Mouse (Mus musculus) CD4-positive, CD25-positive, alpha-beta regulatory T cell (primary cell): ENCODE measurements around the gene Slc10a7. TPM values are rescaled to one million over a fixed set of nuclear protein-coding genes. Genes with fewer than 3 reads are reported as not detected.

Experiments
- polyA plus RNA-seq: library from polyadenylated mRNA; unstranded; fragments of 100-300 nt; shearing (Covaris generic); gene quantifications from one replicate; pipeline ENCODE4 v1.2.1, GENCODE M21; 2017

Gene Slc10a7
- polyA plus RNA-seq, result 17.9 TPM

DNA sequence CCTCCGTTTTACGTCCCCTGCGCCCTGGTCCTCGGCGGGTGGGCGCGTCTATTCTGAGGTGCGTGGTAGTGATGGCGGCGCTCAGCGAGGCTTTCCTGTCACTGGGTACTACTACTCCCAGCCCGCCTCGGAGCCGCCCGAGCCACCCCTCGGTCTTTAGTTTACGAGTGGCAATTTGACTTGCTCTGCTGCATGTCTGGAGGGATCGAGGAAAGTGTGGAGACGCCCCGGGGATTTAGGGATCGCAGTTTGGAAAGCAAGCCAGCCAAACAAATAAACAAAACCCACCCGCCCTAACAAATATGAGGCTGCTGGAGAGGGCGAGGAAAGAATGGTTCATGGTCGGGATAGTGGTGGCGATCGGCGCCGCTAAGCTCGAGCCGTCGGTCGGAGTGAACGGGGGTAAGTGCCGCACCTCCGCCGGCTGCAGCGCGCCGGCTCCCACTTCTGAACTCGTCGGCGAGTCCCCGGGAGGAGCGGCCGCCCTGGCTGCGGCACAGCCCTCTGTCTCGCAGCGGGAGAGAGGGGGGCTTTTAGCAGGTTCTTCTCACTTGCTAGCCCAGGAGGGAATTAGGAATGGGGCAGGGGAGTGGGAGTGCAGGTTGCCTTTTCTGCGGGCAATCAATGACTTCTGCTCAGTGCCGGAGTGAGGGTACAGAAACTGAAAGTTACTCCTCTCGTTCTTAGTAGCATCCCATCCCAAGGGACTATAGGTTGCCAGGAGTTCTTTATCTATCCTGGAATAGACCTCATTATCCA lies at the start of gene Slc10a7:
Gene Slc10a7, plus strand, starts transcription at position 74 of the 759 bp plus-strand sequence.

DNA sequence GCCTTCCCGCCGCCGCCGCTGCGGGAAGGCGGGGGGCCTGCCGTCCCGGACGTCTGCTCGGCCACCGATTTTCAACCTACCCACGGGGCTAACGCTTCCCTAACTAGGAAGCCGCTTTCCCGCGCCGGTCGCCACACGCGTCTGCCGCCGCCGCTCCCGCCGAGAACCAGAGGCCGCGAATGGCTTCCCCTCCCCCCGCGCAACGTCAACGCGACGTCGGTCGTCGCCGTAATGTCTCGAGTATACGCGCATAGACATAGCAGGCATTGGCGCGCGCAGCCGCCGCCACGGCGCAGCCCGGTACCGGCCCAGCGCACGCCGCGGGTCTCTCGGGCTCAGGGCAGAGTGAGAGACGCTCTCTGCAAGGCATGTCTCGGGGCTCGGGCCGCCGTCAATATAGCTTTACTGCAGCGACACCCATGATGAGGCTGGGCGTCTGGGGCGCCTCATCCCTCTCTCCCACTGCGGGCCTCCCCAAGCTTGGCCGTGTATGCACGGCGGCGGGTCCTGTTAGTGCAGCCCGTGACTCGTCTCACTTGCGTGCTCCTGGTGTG lies 350 bp upstream of the Slc10a7 start, which contains the start of gene Rbmxl1:
Gene Rbmxl1, minus strand, starts transcription at position 180 of the 554 bp plus-strand sequence.

Other genes with a start within 250 kb of the Slc10a7 start
- gene Pou4f2, start 72.7 kb upstream of the Slc10a7 start, polyA plus RNA-seq, result not detected
- 100 TPM for gene Rbmxl1, start 448 bp upstream of the Slc10a7 start, polyA plus RNA-seq